Mouse (Mus musculus): ENCODE data around the gene Terf2.
"Not testable (repeated sequence)": the region's sequence is repeated elsewhere in the genome, so short reads cannot be mapped to it uniquely, and the experiment has no call there.

Gene Terf2

GRCm38 (mm10) chr8:107114150-107115007 lies 18.0 kb upstream of the Terf2 start:
- no peak for DNase-seq (ENCODE audit: low spot score)

- DNase-seq (ENCODE audit: low spot score), result no peak
Observed at GRCm38 (mm10) chr8:107113209-107113608, 16.9 kb upstream of the Terf2 start.

GRCm38 (mm10) chr8:107111340-107112105 lies 15.2 kb upstream of the Terf2 start:
- DNase-seq (ENCODE audit: low spot score), result peak; percentile 51

GRCm38 (mm10) chr8:107110629-107111330 lies 14.4 kb upstream of the Terf2 start:
- no peak for DNase-seq (ENCODE audit: low spot score)

GRCm38 (mm10) chr8:107109816-107110435 lies 13.6 kb upstream of the Terf2 start:
- DNase-seq (ENCODE audit: low spot score), result no peak

GRCm38 (mm10) chr8:107108978-107109720 lies 12.8 kb upstream of the Terf2 start:
- no peak for DNase-seq (ENCODE audit: low spot score)

- not testable (repeated sequence) for DNase-seq (ENCODE audit: low spot score)
Observed at GRCm38 (mm10) chr8:107108089-107108488, 11.7 kb upstream of the Terf2 start.

GRCm38 (mm10) chr8:107104547-107104946 lies 8.2 kb upstream of the Terf2 start:
- DNase-seq (ENCODE audit: low spot score), result peak; percentile 85

GRCm38 (mm10) chr8:107100635-107101034 lies 4.3 kb upstream of the Terf2 start:
- DNase-seq (ENCODE audit: low spot score), result no peak

GRCm38 (mm10) chr8:107095717-107096365 lies 506 bp downstream of the Terf2 start:
- no peak for DNase-seq (ENCODE audit: low spot score)

GRCm38 (mm10) chr8:107090531-107090930 lies 5.8 kb downstream of the Terf2 start:
- DNase-seq (ENCODE audit: low spot score), result no peak

GRCm38 (mm10) chr8:107088526-107089063 lies 7.8 kb downstream of the Terf2 start:
- no peak for DNase-seq (ENCODE audit: low spot score)

GRCm38 (mm10) chr8:107086018-107086417 lies 10.3 kb downstream of the Terf2 start:
- DNase-seq (ENCODE audit: low spot score), result no peak

- no peak for DNase-seq (ENCODE audit: low spot score)
Observed at GRCm38 (mm10) chr8:107085358-107085757, 11.0 kb downstream of the Terf2 start.

GRCm38 (mm10) chr8:107076239-107076888 lies 20.0 kb downstream of the Terf2 start:
- DNase-seq (ENCODE audit: low spot score), result no peak

- DNase-seq (ENCODE audit: low spot score), result no peak
Observed at GRCm38 (mm10) chr8:107074128-107074527, 22.2 kb downstream of the Terf2 start.

- no peak for DNase-seq (ENCODE audit: low spot score)
Observed at GRCm38 (mm10) chr8:107073706-107074105, 22.6 kb downstream of the Terf2 start.

- DNase-seq (ENCODE audit: low spot score), result peak; percentile 40
Observed at GRCm38 (mm10) chr8:107065511-107066496, 30.5 kb downstream of the Terf2 start, which contains the start of gene Tmed6. Gene Tmed6, minus strand, starts transcription at chr8:107065644.

- DNase-seq (ENCODE audit: low spot score), result no peak
Observed at GRCm38 (mm10) chr8:107062613-107063012, 33.7 kb downstream of the Terf2 start.
